Comparison of ENCODE assay signal across 24 mouse cellular contexts in the genomic region with DNA sequence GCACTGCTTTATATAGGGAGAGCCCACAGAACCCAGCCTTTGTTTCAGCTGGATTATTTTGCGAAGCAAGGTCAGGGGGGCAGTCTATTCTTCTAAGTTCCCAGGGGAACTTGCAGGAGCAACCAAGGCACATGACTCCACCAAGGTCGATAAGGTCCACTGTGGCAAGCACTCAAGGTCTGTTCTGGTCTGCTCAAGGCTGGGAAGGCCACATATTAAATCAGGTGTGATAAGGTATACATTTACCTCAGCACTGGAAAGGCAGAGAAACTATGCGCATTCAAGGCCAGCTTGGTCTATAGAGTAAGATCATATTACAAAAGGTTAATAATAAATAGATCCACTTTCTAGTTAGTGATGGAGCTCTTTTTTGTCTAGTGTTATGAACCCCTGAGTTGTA. TPM values are rescaled to one million over a fixed set of nuclear protein-coding genes. Genes with fewer than 3 reads are reported as not detected.
A peak's percentile ranks its signal among the peaks of the same experiment; 100 is the strongest.
DNase-seq lines count a peak whose midpoint lies in the region; ATAC-seq lines count a peak whose summit lies in the region.
"Had no signal": no experiment of that assay in that cellular context is flagged by ENCODE, and none has a peak within 500 bp of the region (broad histone marks: within the 10 kb centered on the region; RNA-seq: fewer than 3 reads in every experiment).

No protein-coding gene starts in this region.

- no peaks in the 10 kb centered on the region for H3K9me3 ChIP-seq in kidney, embryonic 15.5 days (replicated peaks)
- H3K9me3 ChIP-seq in midbrain, embryonic 11.5 days (ENCODE audit: control insufficient read depth, low read length): no peaks in the 10 kb centered on the region
- no peaks in the 10 kb centered on the region for H3K9me3 ChIP-seq in midbrain, embryonic 13.5 days
- no peaks in the 10 kb centered on the region for H3K9me3 ChIP-seq in intestine, embryonic 16.5 days (ENCODE audit: control insufficient read depth, low read length)
- H3K9me3 ChIP-seq: forebrain, embryonic 10.5 days; forebrain, embryonic 13.5 days; heart, embryonic 10.5 days; heart, embryonic 13.5 days had no signal

- H3K9ac ChIP-seq in kidney, embryonic 15.5 days: no peak overlapping the region
- no peak overlapping the region for H3K9ac ChIP-seq in midbrain, embryonic 11.5 days (ENCODE audit: low read length)
- H3K9ac ChIP-seq in midbrain, embryonic 13.5 days (replicated peaks): no peak overlapping the region
- no peak overlapping the region for H3K9ac ChIP-seq in intestine, embryonic 16.5 days (ENCODE audit: low read depth, low read length)
- H3K9ac ChIP-seq: forebrain, embryonic 13.5 days; heart, embryonic 13.5 days; hindbrain, embryonic 14.5 days had no signal

- peaks cover 3% of the 10 kb centered on the region; the same call in 1 of the 2 replicates for H3K4me1 ChIP-seq in kidney, embryonic 15.5 days
- H3K4me1 ChIP-seq in midbrain, embryonic 11.5 days (ENCODE audit: control insufficient read depth, insufficient read depth, low read length): no peaks in the 10 kb centered on the region
- H3K4me1 ChIP-seq in midbrain, embryonic 13.5 days (replicated peaks): no peaks in the 10 kb centered on the region
- H3K4me1 ChIP-seq in intestine, embryonic 16.5 days (ENCODE audit: control insufficient read depth, insufficient read depth, low read length): no peaks in the 10 kb centered on the region
- H3K4me1 ChIP-seq: forebrain, embryonic 13.5 days had no signal

- H3K4me2 ChIP-seq in kidney, embryonic 15.5 days: no peak overlapping the region
- no peak overlapping the region for H3K4me2 ChIP-seq in midbrain, embryonic 11.5 days
- no peak overlapping the region for H3K4me2 ChIP-seq in midbrain, embryonic 13.5 days (replicated peaks)
- H3K4me2 ChIP-seq in intestine, embryonic 16.5 days (ENCODE audit: low read depth, low read length): no peak overlapping the region
- H3K4me2 ChIP-seq: forebrain, embryonic 13.5 days; heart, embryonic 13.5 days; hindbrain, embryonic 14.5 days had no signal

- 66% methylated on average over 3 of the region's 3 CpGs for WGBS in kidney, embryonic 15.5 days
- 76% methylated on average over 3 of the region's 3 CpGs for WGBS in midbrain, embryonic 11.5 days
- WGBS in midbrain, embryonic 13.5 days: 76% methylated on average over 3 of the region's 3 CpGs
- 72% methylated on average over 3 of the region's 3 CpGs for WGBS in intestine, embryonic 16.5 days

- DNase-seq in kidney, postnatal 10 days: no peak
- peak; percentile 41 for DNase-seq in midbrain, embryonic 11.5 days (ENCODE audit: low spot score, missing footprints)
- no peak for DNase-seq in adrenal gland, postnatal 36 days
- DNase-seq: adrenal gland, adult 8-10 months; adrenal gland, postnatal 25 days; cerebellum, adult 18-20 months; cerebellum, adult 9-10 months; cerebellum, postnatal 14 days; gastrocnemius, postnatal 10 days; gastrocnemius, postnatal 36 days; heart, adult 2 months; heart, postnatal 14 days; heart, postnatal 4 days had no signal

- no peaks in the 10 kb centered on the region for H3K36me3 ChIP-seq in kidney, embryonic 15.5 days
- no peaks in the 10 kb centered on the region for H3K36me3 ChIP-seq in midbrain, embryonic 11.5 days (ENCODE audit: control insufficient read depth, insufficient read depth, low read length)
- no peaks in the 10 kb centered on the region for H3K36me3 ChIP-seq in midbrain, embryonic 13.5 days
- H3K36me3 ChIP-seq in intestine, embryonic 16.5 days (ENCODE audit: control insufficient read depth, insufficient read depth, low read length): no peaks in the 10 kb centered on the region
- H3K36me3 ChIP-seq: forebrain, embryonic 10.5 days; heart, embryonic 10.5 days; heart, embryonic 13.5 days had no signal

- peak overlapping the region; percentile 66 for H3K27ac ChIP-seq in kidney, embryonic 15.5 days
- no peak overlapping the region for H3K27ac ChIP-seq in midbrain, embryonic 11.5 days (ENCODE audit: low read depth, low read length)
- H3K27ac ChIP-seq in midbrain, embryonic 13.5 days: no peak overlapping the region
- H3K27ac ChIP-seq in intestine, embryonic 16.5 days (ENCODE audit: low read length): no peak overlapping the region
- H3K27ac ChIP-seq: forebrain, embryonic 10.5 days; forebrain, embryonic 13.5 days; heart, adult 2 months; heart, embryonic 10.5 days; heart, embryonic 13.5 days; hindbrain, embryonic 14.5 days had no signal

- peak; percentile 44; the same call in 1 of the 2 replicates for ATAC-seq in kidney, embryonic 15.5 days (replicated peaks; ENCODE audit: low FRiP score)
- ATAC-seq in midbrain, embryonic 11.5 days (ENCODE audit: low FRiP score): no peak
- ATAC-seq in midbrain, embryonic 13.5 days: no peak
- ATAC-seq in intestine, embryonic 16.5 days: peak; percentile 65
- ATAC-seq: activated CD4-positive, CD25-positive, alpha-beta regulatory T cell, adult 4 months; CD4-positive, CD25-positive, alpha-beta regulatory T cell, adult 4 months; forebrain, embryonic 13.5 days; forebrain, embryonic 16.5 days had no signal

- no peaks in the 10 kb centered on the region for H3K27me3 ChIP-seq in kidney, embryonic 15.5 days
- H3K27me3 ChIP-seq in midbrain, embryonic 11.5 days (ENCODE audit: control insufficient read depth, insufficient read depth, low read length): no peaks in the 10 kb centered on the region
- H3K27me3 ChIP-seq in midbrain, embryonic 13.5 days: no peaks in the 10 kb centered on the region
- no peaks in the 10 kb centered on the region for H3K27me3 ChIP-seq in intestine, embryonic 16.5 days (replicated peaks; ENCODE audit: control insufficient read depth, insufficient read depth, low read length)
- H3K27me3 ChIP-seq: forebrain, embryonic 13.5 days; heart, embryonic 13.5 days had no signal

- H3K4me3 ChIP-seq in kidney, embryonic 15.5 days (replicated peaks): no peak overlapping the region
- no peak overlapping the region for H3K4me3 ChIP-seq in midbrain, embryonic 11.5 days (ENCODE audit: low read depth, low read length)
- no peak overlapping the region for H3K4me3 ChIP-seq in midbrain, embryonic 13.5 days (replicated peaks)
- H3K4me3 ChIP-seq in intestine, embryonic 16.5 days (ENCODE audit: low read length): no peak overlapping the region
- H3K4me3 ChIP-seq: forebrain, embryonic 10.5 days; forebrain, embryonic 13.5 days; heart, adult 2 months; heart, embryonic 10.5 days; heart, embryonic 13.5 days had no signal

RNA-seq across cellular contexts. Expression of gene Dhx9, which starts 8.6 kb away (rescaled TPM):
- 37.3 and 39.6 TPM in 2 replicates for polyA plus RNA-seq in kidney, embryonic 15.5 days (2015; fragmentation: Nextera tagmentation; extraction: Ambion mirVana)
- polyA plus RNA-seq in midbrain, embryonic 11.5 days (2014; fragmentation: Nextera tagmentation; extraction: Ambion mirVana): 27.0 and 35.6 TPM in 2 replicates
- 51.6 and 53.7 TPM in 2 replicates for polyA plus RNA-seq in midbrain, embryonic 13.5 days (2015; fragmentation: Nextera tagmentation; extraction: Ambion mirVana)
- 15.7 and 18.1 TPM in 2 replicates for polyA plus RNA-seq in intestine, embryonic 16.5 days (2015; fragmentation: Nextera tagmentation; extraction: Ambion mirVana)
- 100 to 1,000 TPM; 117 to 119 TPM for total RNA-seq in adrenal gland, postnatal 36 days (2021)

RNA-seq across cellular contexts. Expression of gene Npl, which starts 53.8 kb away (rescaled TPM):
- 21.4 and 23.3 TPM in 2 replicates for polyA plus RNA-seq in kidney, embryonic 15.5 days (2015; fragmentation: Nextera tagmentation; extraction: Ambion mirVana)
- polyA plus RNA-seq in midbrain, embryonic 11.5 days (2014; fragmentation: Nextera tagmentation; extraction: Ambion mirVana): 20.5 and 23.6 TPM in 2 replicates
- polyA plus RNA-seq in midbrain, embryonic 13.5 days (2015; fragmentation: Nextera tagmentation; extraction: Ambion mirVana): 10.0 and 12.2 TPM in 2 replicates
- polyA plus RNA-seq in intestine, embryonic 16.5 days (2015; fragmentation: Nextera tagmentation; extraction: Ambion mirVana): 174 and 289 TPM in 2 replicates
- 1 to 10 TPM; 4.2 to 7.6 TPM for total RNA-seq in adrenal gland, postnatal 36 days (2021)
- polyA plus RNA-seq: activated CD4-positive, CD25-positive, alpha-beta regulatory T cell, adult 4 months; CD4-positive, CD25-positive, alpha-beta regulatory T cell, adult 4 months had no signal

Comparison
In these comparisons a context has a peak if more than half of its experiments do, and no peak if none do; other contexts are left out.
1. ATAC-seq: peak in kidney, embryonic 15.5 days (single experiment) and intestine, embryonic 16.5 days (single experiment); none in midbrain, embryonic 11.5 days (single experiment) and midbrain, embryonic 13.5 days (single experiment).